Mouse (Mus musculus): ENCODE results near the gene Wdtc1.

DNA sequence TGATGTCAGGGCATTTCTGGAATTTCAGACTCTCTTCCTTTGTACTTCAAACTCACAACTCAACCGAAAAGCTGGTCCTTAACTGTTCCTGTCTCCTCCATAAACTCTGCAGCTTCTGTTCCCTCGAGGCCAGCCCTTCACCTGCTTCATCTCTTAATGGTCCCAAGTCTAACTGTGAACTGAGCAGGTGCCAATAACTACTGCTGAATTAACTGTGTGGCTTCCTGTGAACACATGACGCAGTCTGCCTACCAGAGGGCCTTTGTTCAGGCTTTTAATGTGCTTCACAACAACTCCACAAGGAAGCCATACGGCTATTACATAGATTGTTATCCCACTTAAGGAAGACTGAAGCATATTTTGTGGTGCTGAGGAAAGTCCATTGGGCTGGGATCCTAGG is 23.0 kb downstream of the Wdtc1 start:
- TF ChIP-seq TAL1 (IDR thresholded peaks at IDR 0.05; ENCODE audit: low read length): no peak
- no peak for TF ChIP-seq CTCF (IDR thresholded peaks at IDR 0.05 in 2 of 3, conservative IDR thresholded peaks at IDR 0.05 in 1 of 3; ENCODE audit: control insufficient read depth in 1 of 3, insufficient read depth in 1 of 3, low read depth in 2 of 3, low read length in 3 of 3, poor library complexity in 1 of 3, severe bottlenecking in 1 of 3)
- no peak for TF ChIP-seq EP300 (IDR thresholded peaks at IDR 0.05; ENCODE audit: low read depth in 1 of 2, low read length in 2 of 2)

Data from MEL (cell line).